Mouse (Mus musculus): Measurements from ENCODE around the gene Nolc1. TPM values are rescaled to one million over a fixed set of nuclear protein-coding genes. Genes with fewer than 3 reads are reported as not detected.
A peak's percentile ranks its signal among the peaks of the same experiment; 100 is the strongest.

Nolc1 gene
- 110 and 136 TPM in 2 replicates for polyA plus RNA-seq (2016; fragmentation: Nextera tagmentation; extraction: Ambion mirVana)

DNA sequence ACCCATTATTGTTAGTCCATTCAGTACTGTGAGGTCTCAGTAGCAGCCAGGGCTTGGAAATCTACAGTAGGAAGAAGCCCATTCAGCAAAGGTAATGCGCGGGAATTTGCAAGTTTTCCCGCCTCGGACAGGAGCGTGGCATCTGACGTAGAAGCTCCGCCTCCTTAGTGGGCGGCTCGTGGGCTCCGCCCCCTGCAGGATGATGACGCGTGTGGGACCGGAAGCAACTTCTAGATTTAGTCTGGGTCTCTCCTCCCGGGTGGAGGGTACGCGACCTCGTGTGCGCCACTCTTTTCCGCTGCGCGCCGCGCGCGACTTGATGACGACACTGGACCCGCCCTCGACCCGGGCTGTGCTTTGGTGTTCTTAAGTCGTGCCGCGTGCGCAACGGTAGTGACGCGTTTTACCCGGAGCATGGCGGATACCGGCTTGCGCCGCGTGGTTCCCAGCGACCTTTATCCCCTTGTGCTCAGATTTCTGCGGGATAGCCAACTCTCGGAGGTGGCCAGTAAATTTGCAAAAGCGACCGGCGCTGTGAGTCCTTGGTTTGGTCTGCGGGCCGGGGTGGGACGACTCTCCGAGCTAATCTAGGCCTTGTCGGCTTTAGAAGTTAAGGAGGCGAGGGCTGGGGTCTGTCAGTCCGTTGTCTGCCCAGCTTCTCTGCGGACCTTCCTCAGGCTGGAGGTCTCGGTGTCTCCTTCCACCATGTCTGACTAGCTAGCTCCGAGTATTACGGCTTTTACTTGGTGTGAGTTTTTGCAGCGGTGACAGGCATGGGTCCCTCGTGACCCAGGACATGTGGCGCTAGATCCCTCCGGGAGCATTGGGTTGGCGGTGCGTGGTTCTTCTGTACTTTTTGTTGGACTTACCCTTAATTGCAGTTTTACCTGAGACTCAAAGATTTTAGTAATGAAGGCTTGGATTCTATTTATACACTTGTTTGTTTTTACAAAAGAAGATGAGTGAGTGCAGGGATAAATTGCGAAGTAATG is at the start of gene Nolc1:
Gene Nolc1 (plus strand): TSS at position 248 of the 992 bp plus-strand sequence.
- Histone ChIP-seq H3K27me3 (ENCODE audit: insufficient read depth, poor library complexity, severe bottlenecking) (no peaks in the 10 kb centered on the region), H3K4me3 (peak within 1 kb of the TSS; percentile 93), H3K27ac (peak within 1 kb of the TSS; percentile 85), H3K4me1 (replicated peaks) (peaks cover 22% of the 10 kb centered on the region), H3K9me3 (no peaks in the 10 kb centered on the region), H3K36me3 (peaks cover 72% of the 10 kb centered on the region)
- peak; percentile 99 for DNase-seq (ENCODE audit: low spot score)
- under 1% methylated on average over 66 of the region's 66 CpGs for WGBS

GRCm38 (mm10) chr19:46026567-46026966 is 49.1 kb upstream of the Nolc1 start:
- no peak for DNase-seq (ENCODE audit: low spot score)
- Histone ChIP-seq H3K27ac (no peak overlapping the region), H3K27me3 (ENCODE audit: insufficient read depth, poor library complexity, severe bottlenecking) (no peaks in the 10 kb centered on the region), H3K4me3 (no peak overlapping the region), H3K36me3 (peaks cover 26% of the 10 kb centered on the region), H3K4me1 (replicated peaks) (peaks cover 10% of the 10 kb centered on the region), H3K9me3 (peaks cover 6% of the 10 kb centered on the region)
- 78% methylated on average over 8 of the region's 8 CpGs for WGBS

- DNase-seq (ENCODE audit: low spot score), result no peak
- Histone ChIP-seq H3K4me1 (replicated peaks) (peaks cover 14% of the 10 kb centered on the region), H3K4me3 (no peak overlapping the region), H3K27me3 (ENCODE audit: insufficient read depth, poor library complexity, severe bottlenecking) (no peaks in the 10 kb centered on the region), H3K27ac (no peak overlapping the region), H3K36me3 (peaks cover 49% of the 10 kb centered on the region), H3K9me3 (peaks cover 6% of the 10 kb centered on the region)
- WGBS, result 73% methylated on average over 11 of the region's 11 CpGs
These were observed 46.8 kb upstream of the Nolc1 start for GRCm38 (mm10) chr19:46028747-46029320.

GRCm38 (mm10) chr19:46029652-46030051 is 46.0 kb upstream of the Nolc1 start:
- peaks cover 57% of the 10 kb centered on the region for H3K36me3 ChIP-seq
- peaks cover 6% of the 10 kb centered on the region for H3K9me3 ChIP-seq
- peaks cover 16% of the 10 kb centered on the region for H3K4me1 ChIP-seq (replicated peaks)
- WGBS, result 96% methylated on average over 1 of the region's 1 CpGs
- no peaks in the 10 kb centered on the region for H3K27me3 ChIP-seq (ENCODE audit: insufficient read depth, poor library complexity, severe bottlenecking)
- no peak for DNase-seq (ENCODE audit: low spot score)
- H3K27ac ChIP-seq, result no peak overlapping the region
- no peak overlapping the region for H3K4me3 ChIP-seq

- Histone ChIP-seq H3K36me3 (peaks cover 64% of the 10 kb centered on the region), H3K9me3 (peaks cover 6% of the 10 kb centered on the region), H3K27ac (no peak overlapping the region), H3K4me1 (replicated peaks) (peaks cover 16% of the 10 kb centered on the region), H3K27me3 (ENCODE audit: insufficient read depth, poor library complexity, severe bottlenecking) (no peaks in the 10 kb centered on the region), H3K4me3 (no peak overlapping the region)
- WGBS, result 95% methylated on average over 10 of the region's 10 CpGs
- DNase-seq (ENCODE audit: low spot score), result no peak
These were observed 45.3 kb upstream of the Nolc1 start for GRCm38 (mm10) chr19:46030196-46030983.

- 74% methylated on average over 9 of the region's 9 CpGs for WGBS
- Histone ChIP-seq H3K4me1 (replicated peaks) (peaks cover 20% of the 10 kb centered on the region), H3K27me3 (ENCODE audit: insufficient read depth, poor library complexity, severe bottlenecking) (no peaks in the 10 kb centered on the region), H3K4me3 (no peak overlapping the region), H3K9me3 (peaks cover 6% of the 10 kb centered on the region), H3K36me3 (peaks cover 79% of the 10 kb centered on the region), H3K27ac (no peak overlapping the region)
- no peak for DNase-seq (ENCODE audit: low spot score)
These were observed 43.8 kb upstream of the Nolc1 start for GRCm38 (mm10) chr19:46031689-46032432.

GRCm38 (mm10) chr19:46032731-46033510 is 42.7 kb upstream of the Nolc1 start:
- 88% methylated on average over 26 of the region's 26 CpGs for WGBS
- peaks cover 81% of the 10 kb centered on the region for H3K36me3 ChIP-seq
- peaks cover 25% of the 10 kb centered on the region for H3K4me1 ChIP-seq (replicated peaks)
- peaks cover 6% of the 10 kb centered on the region for H3K9me3 ChIP-seq
- H3K27ac ChIP-seq, result no peak overlapping the region
- DNase-seq (ENCODE audit: low spot score), result no peak
- H3K27me3 ChIP-seq (ENCODE audit: insufficient read depth, poor library complexity, severe bottlenecking), result no peaks in the 10 kb centered on the region
- no peak overlapping the region for H3K4me3 ChIP-seq

DNA sequence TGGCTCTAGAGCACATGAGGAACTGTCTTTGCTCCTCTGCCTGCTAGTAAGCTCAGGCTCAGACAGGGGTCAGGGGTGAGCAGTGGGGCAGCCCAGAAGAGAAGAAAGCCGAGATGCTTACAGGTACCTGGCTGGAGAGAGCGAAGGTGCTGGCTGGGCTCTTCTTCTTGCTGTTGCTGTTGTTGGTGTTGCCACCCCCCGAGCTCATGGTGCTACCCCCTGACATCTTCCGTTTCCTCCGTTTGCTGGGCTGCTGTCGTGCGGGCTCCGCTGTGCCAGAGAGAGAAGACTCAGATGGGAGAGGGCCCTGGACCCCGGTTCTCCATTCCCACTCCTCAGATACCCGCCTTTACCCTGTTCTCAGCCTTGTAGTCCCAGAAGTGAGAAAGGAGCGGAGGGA is 41.8 kb upstream of the Nolc1 start:
- H3K36me3 ChIP-seq, result peaks cover 81% of the 10 kb centered on the region
- H3K4me1 ChIP-seq (replicated peaks), result peaks cover 35% of the 10 kb centered on the region
- H3K9me3 ChIP-seq, result peaks cover 6% of the 10 kb centered on the region
- no peak overlapping the region for H3K27ac ChIP-seq
- WGBS, result 96% methylated on average over 11 of the region's 11 CpGs
- no peak for DNase-seq (ENCODE audit: low spot score)
- no peak overlapping the region for H3K4me3 ChIP-seq
- no peaks in the 10 kb centered on the region for H3K27me3 ChIP-seq (ENCODE audit: insufficient read depth, poor library complexity, severe bottlenecking)

GRCm38 (mm10) chr19:46035971-46036370 is 39.7 kb upstream of the Nolc1 start:
- H3K4me3 ChIP-seq, result peak overlapping the region; percentile 99; the same call in 1 of the 2 replicates
- H3K4me1 ChIP-seq (replicated peaks), result peaks cover 52% of the 10 kb centered on the region
- no peak for DNase-seq (ENCODE audit: low spot score)
- no peak overlapping the region for H3K27ac ChIP-seq
- no peaks in the 10 kb centered on the region for H3K9me3 ChIP-seq
- H3K36me3 ChIP-seq, result peaks cover 60% of the 10 kb centered on the region
- 96% methylated on average over 13 of the region's 13 CpGs for WGBS
- H3K27me3 ChIP-seq (ENCODE audit: insufficient read depth, poor library complexity, severe bottlenecking), result no peaks in the 10 kb centered on the region

- WGBS, result 77% methylated on average over 13 of the region's 13 CpGs
- H3K9me3 ChIP-seq, result no peaks in the 10 kb centered on the region
- H3K36me3 ChIP-seq, result peaks cover 54% of the 10 kb centered on the region
- no peak for DNase-seq (ENCODE audit: low spot score)
- H3K27ac ChIP-seq, result peak overlapping the region; percentile 98
- H3K4me1 ChIP-seq (replicated peaks), result peaks cover 59% of the 10 kb centered on the region
- peak overlapping the region; percentile 99 for H3K4me3 ChIP-seq
- H3K27me3 ChIP-seq (ENCODE audit: insufficient read depth, poor library complexity, severe bottlenecking), result no peaks in the 10 kb centered on the region
These were observed 39.0 kb upstream of the Nolc1 start for GRCm38 (mm10) chr19:46036477-46037242.
